Mouse (Mus musculus): Measurements from ENCODE around the gene Esrra.

- TF ChIP-seq POLR2A (IDR thresholded peaks at IDR 0.05; ENCODE audit: extremely low read depth, insufficient read depth, low read length) (no peak), CTCF (IDR thresholded peaks at IDR 0.05; ENCODE audit: extremely low read depth, insufficient read depth, low read length) (no peak)
These were observed 3.3 kb downstream of the Esrra start for GRCm38 (mm10) chr19:6918321-6918720.
